Mouse (Mus musculus) liver, postnatal 0 days (tissue): Measurements from ENCODE around the gene Gdap1l1.
A peak's percentile ranks its signal among the peaks of the same experiment; 100 is the strongest.

Source experiments
- CTCF ChIP-seq: sonication (generic); IDR thresholded peaks from 2 replicates; pipeline ENCODE4 v1.5.1; 2016; ENCODE audit warnings: antibody characterized with exemption, low read depth
- EP300 ChIP-seq: IDR thresholded peaks from 2 replicates; pipeline ENCODE4 v1.6.1; 2016; ENCODE audit warnings: antibody characterized with exemption, low read depth, mild to moderate bottlenecking

DNA sequence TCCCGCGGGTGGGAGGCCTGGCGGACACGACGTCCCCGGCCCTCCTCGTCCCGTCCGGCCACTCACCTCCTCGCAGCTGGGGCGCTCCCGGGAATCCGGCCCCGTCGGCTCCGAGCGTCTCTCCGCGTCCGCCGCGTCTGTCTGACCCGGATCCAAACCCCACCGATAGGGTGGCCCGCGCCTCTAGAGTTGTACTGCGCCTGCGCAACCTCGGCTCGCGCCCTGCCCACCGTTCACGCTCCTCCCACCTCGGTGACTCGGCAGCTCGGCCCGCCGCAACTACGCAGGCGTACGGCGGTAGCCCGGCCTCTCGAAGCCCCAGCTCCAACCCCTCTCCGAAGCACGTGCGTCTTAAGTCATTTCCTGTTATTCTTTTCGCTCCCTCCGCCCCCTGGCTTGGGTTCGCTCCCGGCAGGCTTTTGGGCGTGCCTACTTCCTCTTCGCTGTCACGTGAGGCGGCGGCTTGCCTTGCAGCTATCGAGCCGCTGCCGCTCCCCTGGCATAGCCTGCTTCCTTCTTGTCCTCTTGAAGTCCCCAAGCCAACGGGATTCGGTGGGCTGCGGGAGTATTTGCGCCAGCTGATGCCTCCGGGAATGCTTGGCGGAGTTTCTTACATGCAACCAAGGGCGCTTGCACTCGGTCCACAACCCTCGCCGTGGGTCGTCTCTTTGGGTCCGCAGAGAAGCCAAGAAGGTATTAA, 18.8 kb upstream of the Gdap1l1 start:
- TF ChIP-seq CTCF (peak; percentile 39), EP300 (peak; percentile 36; the same call in 1 of the 2 replicates)
